Mouse (Mus musculus) layer of hippocampus, adult 11-12 months (tissue): ENCODE measurements around the gene Flt3l.
"Not testable (repeated sequence)": the region's sequence is repeated elsewhere in the genome, so short reads cannot be mapped to it uniquely, and the experiment has no call there.

Experiments
- DNase-seq: peaks from one replicate; pipeline ENCODE4 v3.0.0; 2022; ENCODE audit warnings: low spot score

Flt3l gene

DNA sequence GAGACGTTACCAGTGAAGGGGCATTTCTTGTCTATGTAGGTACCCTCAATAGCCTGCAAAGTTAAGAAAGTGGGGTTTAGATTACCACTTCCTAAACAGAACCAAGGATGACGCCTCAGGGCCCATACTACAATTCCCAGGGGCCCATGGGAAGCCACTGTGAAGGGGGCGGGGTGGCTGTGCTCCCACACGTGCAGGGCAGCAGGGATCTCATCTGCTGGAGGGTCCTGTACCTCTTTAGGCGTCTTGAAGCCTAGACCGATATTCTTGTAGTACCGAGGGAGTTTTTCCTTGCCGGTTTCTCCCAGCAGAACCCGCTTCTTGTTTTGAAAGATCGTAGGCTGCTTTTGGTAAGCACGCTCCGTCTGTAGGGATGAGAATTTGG is 13.1 kb downstream of the Flt3l start:
- DNase-seq = no peak

DNA sequence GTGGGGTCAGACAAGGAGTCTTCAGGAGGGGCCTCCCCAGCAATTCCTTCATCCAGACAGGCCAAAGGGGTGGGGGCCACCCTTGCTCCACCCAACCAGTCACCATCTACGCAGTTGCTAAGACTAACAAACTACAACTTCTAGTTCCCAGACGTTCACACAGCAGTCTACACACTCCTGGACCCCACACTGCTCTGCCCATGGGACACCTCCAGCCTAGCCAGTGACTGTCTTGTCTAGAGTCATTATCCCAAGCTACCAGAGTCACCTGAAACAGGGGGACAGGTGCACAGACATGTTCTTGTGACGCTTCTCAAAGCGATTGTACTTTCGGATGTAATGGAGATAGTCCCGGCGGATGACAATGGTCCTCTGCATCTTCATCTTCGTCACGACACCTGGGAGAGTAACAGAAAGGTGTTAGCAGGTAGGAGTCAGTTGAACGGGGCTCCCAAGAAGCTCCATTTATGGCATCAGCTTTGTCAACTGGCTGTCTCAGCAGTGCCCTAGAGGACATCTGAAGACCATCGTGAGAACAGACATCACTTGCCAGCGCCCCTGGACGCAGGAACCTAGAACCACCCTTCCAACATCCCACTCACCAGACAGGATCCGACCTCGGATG is 13.6 kb downstream of the Flt3l start:
- DNase-seq = no peak

- no peak for DNase-seq
These were observed 14.3 kb downstream of the Flt3l start for GRCm38 (mm10) chr7:45121966-45122365.

GRCm38 (mm10) chr7:45121404-45121803 is 14.8 kb downstream of the Flt3l start:
- DNase-seq = no peak

DNA sequence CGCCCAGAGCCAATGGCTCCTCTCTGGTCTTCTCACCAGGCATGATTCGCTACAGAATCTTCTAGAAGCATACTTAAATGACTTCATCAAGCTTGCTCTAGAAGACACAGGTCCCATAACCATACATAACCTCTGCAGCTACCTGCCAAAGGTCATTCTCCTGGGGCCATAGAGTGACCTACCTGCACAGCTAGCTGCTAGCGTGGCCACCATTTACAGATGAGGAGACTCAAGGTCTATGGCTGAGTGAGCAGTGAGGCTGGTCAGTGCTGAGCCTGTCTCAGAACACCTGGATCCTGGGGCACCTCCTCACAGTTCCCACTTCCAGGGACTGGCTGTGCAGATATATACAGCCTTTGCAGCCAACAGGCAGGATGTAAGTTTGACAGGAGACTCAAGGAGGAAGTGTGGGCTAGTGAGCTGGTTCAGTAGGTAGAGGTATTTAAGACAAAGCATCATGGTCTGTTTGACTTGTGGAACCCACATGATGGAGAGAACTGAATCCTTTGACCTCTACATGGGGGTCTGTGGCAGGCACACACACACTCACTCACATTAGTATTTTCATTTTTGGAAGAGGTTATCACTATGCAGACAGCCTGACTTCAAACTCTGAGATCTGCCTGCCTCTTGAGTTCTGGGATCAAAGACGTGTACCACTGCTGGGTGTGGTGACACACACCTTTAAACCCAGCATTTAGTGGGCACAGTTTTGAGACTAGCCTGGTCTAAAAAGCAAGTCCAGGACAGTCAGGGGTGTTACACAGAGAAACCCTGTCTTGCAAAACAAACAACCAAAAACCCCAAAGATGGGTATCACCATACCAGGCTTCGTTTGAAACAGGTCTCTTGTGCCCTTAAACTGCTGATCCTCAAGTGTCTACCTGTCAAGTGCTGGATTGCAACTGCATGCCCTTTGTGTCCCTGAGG is 16.2 kb downstream of the Flt3l start:
- DNase-seq = no peak

DNA sequence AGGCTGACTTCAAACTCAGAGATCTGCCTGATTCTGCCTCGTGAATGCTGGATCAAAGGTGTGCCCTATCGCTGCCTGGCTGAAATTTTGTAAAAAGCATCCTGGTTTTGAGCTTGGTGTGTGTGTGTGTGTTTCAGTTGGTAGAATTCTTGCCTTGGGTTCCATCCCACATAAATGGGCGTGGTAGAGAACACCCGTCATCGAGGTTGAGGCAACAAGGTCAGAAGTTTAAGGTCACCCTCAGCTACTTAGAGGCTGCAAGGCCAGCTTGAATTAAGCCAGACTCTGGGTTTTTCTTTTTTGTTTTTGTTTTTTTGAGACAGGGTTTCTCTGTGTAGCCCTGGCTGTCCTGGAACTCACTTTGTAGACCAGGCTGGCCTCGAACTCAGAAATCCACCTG is 17.9 kb downstream of the Flt3l start:
- no peak for DNase-seq

DNA sequence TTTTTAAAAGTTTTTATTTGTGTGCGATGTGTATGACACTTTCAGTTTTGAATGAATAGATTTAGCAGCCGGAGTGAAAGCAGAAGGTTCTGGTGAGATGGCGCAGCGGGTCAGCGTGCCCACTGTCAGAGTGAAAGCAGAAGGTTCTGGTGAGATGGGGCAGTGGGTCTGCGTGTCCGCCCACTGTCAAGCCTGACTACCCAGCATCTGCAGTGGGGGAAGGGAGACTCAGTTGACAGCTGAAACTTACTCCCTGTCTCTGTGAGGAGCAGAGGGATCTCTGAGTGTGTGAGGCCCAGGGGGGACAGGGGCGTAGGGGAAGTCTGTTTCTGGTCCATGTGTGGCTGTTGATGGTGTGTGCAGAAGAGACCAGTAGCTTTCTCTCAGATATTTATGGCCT is 18.7 kb downstream of the Flt3l start:
- no peak for DNase-seq

- DNase-seq = no peak
These were observed 22.8 kb downstream of the Flt3l start for GRCm38 (mm10) chr7:45113476-45113875.

- DNase-seq = no peak
These were observed 23.7 kb downstream of the Flt3l start for GRCm38 (mm10) chr7:45112529-45112928.

- no peak for DNase-seq
These were observed 24.3 kb downstream of the Flt3l start for GRCm38 (mm10) chr7:45111940-45112339.

- DNase-seq = not testable (repeated sequence)
These were observed 26.1 kb downstream of the Flt3l start for GRCm38 (mm10) chr7:45110089-45110488.

DNA sequence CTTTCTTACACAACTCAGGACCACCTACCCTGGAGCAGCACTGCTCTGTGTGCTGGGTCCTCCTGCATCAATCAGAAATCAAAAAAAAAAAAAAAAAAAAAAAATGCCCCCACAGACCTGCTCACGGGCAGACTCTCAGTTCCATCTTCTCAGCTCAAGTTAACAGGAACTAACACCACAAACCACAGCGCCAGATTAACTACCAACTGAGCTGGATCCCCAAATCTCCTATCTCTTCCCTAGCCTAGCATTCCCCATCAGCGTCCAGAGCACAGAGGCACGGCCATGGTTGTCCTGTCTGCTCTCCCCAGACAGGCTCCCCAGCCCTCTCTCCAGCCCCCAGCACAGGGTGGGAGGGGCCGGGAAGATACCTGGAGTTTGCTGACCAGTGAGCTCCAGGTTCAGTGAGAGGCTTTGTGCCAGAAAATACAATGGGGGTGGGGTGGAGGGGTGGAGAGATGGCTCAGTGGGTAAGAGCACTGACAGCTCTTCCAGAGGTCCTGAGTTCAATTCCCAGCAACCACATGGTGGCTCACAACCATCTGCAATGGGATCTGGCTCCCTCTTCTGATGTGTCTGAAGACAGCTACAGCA is 29.1 kb downstream of the Flt3l start:
- no peak for DNase-seq

- no peak for DNase-seq
These were observed 29.8 kb downstream of the Flt3l start for GRCm38 (mm10) chr7:45106441-45106840.

DNA sequence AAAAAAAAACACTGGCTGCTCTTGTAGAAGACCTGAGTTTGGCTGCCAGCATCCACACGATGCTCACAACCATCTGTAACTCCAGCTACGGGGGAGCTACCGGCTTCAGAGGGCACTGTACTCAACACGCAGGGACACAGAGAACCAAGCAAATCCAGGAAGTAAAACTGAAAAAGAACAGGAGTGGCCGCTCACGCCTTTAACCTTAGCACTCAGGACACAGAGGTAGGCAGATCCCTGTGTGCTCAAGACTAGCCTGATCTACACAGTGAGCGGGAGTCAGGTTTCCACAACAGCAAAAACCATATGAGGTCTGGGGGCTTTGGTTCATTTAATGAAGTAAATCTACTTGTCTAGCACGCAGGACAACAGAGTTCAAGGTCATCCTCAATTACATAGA is 30.7 kb downstream of the Flt3l start:
- no peak for DNase-seq

DNA sequence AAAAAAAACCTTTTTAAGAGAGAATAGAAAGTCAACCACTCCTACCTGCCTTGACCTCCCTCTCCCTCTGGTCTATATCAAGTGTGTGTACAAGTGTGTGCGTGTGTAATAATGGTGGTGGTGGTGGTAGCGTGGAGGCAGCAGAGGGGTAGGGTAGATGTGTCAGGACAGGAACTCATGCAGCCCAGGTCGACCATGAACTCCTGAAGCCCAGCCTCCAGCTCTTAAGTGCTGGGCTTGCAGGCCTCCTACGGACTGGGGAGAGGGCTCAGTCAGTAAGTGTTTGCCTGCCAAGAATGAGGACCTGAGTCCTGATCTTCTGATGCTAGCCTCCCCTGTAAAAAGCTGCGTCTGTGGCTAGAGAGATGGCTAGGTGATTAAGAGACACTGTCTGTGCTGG is 31.3 kb downstream of the Flt3l start:
- no peak for DNase-seq

DNA sequence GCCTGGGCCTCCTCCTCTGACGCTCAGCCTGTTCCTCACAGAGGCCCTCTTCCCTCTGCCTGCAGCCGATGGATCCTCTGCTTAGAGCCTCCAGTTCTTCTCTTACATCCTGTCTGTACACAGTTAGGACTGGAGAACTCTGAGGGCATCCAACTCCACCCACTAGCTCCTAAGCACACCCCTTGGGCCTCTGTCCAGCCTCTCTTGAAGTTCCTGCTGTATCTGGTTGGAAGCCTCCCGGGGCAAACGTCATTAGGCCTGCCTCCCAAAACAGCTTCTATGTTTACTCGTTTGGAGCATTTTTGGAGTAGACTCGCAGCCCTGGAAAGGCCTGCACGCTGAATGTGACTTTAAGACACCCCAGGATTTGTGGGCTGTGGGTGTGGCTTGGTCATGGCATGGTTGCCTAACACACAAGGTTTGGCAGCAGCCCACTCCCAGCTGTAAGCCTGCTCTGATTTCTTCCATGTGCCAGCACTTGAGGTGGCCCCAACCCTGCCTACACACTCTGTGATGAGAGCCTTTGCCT is 32.5 kb downstream of the Flt3l start, which contains the start of gene Fcgrt:
TSS of gene Fcgrt (minus strand) at position 200 of the 529 bp plus-strand sequence.
- peak; percentile 62 for DNase-seq

GRCm38 (mm10) chr7:45102940-45103585 is 33.2 kb downstream of the Flt3l start:
- DNase-seq = no peak

DNA sequence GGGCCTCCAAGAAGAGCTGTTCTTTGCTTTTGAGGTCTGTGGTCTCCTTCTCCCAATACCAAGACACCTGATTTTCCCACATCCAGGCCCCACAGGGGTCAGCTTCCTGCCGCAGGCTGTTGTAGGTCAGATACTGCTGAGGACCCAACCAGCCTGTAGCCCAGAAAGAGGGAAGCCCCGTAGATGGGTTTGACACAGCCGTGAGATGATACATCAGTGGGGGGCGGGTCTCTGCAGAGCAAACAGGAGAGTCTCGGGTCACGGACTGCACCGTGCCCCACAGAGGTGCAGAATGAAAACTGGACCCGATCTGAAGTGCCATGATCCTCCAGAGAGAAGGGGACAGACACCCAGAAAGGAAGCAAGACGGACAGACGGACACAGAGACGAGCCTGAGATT is 33.8 kb downstream of the Flt3l start:
- no peak for DNase-seq

- no peak for DNase-seq
These were observed 36.2 kb downstream of the Flt3l start for GRCm38 (mm10) chr7:45100046-45100445.

GRCm38 (mm10) chr7:45098541-45099240 is 37.5 kb downstream of the Flt3l start:
- DNase-seq = no peak

DNA sequence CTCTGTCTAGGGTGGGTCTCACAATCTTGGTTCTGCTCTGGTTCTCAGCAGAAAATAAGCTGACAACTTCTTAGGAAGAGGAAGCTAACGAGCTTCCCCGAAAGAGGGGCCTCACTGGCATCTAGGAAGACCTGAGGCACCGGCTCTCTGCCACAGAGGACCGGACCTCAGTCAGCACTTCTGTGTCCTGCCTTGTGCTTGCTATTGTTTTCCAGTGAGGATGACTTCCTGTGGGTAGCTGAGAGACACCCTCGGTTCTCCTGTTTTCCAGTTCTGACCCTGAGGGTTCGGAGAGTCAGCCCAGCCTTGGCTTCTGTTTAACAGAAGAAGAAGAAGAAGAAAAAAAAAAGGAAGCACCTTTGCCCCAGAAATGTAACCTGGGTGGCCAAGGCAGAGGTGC is 38.8 kb downstream of the Flt3l start:
- no peak for DNase-seq

DNA sequence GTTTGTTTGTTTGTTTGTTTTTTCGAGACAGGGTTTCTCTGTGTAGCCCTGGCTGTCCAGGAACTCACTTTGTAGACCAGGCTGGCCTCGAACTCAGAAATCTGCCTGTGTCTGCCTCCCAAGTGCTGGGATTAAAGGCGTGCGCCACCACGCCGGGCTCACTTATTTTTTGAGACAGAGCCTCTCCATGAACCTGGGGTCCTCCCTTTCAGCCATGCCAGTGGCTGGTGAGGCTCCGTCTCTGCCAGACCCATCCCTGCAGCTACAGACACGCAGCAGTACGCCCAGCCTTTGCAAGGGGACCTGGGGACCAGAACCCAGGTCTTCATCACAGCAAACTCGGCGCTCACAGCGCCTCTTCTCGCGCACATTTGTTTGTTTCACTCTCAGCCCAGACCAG is 40.3 kb downstream of the Flt3l start:
- DNase-seq = not testable (repeated sequence)
